Mouse (Mus musculus): Measurements from ENCODE around the gene Tnfrsf11a.

The Tnfrsf11a gene

DNA sequence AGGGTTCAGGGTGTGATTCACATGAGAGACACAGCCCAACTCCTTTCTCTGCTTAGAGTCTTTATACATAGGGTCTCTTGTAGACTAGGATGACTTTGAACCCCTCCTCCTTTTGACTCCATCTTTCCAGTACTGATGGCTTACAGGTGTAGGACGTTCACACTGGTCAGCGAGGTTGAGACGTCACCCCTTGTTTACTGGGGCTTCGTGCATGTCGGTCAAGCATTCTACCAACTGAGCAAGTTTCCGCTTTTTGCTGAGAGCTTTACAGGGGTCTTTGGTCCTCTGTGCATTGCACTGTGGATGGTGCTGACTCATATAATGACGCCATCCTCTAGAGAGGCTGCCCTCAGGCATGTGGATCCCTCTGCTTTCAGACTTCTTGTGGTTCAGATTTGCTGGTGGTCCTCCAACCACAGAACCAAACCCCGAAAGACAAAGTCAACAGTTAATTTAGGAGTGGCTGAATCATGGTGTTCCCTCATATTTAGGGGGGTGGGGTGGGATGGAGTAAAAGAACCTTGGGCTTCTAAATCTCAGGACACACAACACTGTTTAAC, 47.3 kb downstream of the Tnfrsf11a start:
- no peak for DNase-seq (ENCODE audit: low spot score in 2 of 2)

DNA sequence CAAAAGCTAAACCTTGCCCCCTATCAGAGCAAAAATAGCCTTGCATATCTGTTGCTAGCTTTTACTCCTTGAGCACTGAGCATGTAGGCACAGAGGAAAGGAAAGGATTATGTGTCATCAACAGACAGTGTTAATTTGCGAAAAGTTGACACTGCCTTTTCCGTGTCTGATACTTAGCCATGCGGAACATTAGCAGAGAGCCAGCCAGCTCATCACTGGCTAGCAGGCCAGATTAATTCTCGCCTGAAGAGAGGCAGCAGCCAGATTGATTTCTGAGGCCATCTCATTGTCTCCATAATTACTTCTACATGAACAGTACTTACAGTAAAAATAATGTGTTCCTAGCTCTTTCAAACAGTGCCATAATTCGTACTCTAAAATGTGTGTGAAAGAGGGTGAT, 48.7 kb downstream of the Tnfrsf11a start:
- DNase-seq (ENCODE audit: low spot score in 2 of 2): no peak

DNA sequence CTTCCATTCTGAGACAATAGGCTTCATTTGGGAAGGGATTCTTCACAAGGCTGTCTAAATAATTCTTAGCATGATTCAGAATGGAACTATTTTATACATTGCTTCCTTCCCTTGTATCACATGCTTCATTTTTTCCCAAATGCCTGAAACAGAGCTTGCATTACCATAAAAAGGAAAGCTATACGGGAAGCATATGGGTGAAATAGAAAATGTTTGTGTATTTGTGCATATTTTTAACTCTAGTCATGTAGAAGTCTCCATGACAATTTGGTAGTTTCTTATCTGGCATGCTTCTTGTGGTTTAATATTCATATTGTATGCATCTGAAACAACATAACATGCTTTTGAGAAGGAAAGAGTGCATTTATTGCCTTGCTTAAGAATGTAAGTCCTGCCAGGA, 52.3 kb downstream of the Tnfrsf11a start:
- no peak for DNase-seq (ENCODE audit: low spot score in 2 of 2)

DNA sequence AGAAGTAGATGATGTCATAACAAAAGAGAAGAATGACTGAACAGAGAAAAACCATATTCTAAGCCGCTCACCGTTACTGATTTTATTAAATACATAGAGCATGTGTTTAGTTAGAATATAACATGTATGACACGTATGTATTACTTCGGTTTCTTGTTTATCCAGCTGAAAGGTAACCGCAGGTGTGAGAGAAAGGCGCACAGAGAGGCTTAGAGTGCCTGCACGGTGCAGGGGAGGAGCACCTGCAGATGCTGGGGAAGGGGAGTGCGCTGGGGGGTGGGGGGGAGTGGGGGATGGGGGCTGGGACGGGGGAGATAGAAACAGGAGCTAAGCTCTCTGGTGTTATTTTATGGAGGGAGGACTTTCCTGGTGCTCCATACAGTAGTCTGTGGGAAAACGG, 62.4 kb downstream of the Tnfrsf11a start:
- DNase-seq (ENCODE audit: low spot score in 2 of 2): no peak

- DNase-seq (ENCODE audit: low spot score in 2 of 2): no peak
Observed at GRCm38 (mm10) chr1:105843386-105843785, 62.9 kb downstream of the Tnfrsf11a start.

DNA sequence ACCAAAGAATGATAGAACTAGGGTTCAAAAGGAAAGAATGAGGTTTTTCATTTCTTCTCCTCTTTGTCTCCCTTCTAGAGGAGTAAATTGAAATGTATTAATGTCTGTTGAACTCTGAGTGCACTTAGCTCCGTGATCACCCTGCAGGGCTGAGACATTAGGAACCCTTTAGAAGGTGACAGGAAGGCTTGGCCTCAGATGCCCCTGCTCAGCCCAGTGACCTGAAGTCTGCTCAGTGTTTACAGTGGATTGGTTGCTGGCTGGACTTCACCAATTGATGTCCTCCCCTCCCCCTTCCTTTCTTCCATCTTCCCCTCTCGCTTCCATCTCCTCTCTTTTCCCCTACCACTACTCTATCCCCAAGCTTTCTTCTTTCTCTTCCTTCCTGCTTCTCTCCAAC, 63.3 kb downstream of the Tnfrsf11a start:
- DNase-seq (ENCODE audit: low spot score in 2 of 2): no peak

GRCm38 (mm10) chr1:105844341-105845006, 64.0 kb downstream of the Tnfrsf11a start:
- peak in 1 of 2 experiments; percentile 3 for DNase-seq (ENCODE audit: low spot score in 2 of 2)

DNA sequence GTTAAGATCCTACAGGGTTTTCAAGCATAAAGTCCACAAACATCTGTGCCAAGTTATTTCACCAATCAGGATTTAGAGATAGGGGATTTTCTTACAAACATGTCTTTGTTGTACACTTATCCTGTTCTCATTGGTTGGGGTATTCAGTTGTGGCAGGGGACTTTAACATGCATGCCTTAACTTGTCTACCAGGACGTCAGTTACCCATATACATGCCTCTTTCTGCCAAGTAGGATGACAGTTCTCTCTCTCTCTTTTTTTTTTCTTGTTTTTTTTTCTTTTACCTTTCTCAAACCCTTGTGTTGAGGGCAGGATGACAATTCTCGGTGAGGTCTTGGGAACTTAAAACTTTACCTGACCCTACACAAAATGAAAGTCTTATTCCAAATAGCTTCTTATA, 65.9 kb downstream of the Tnfrsf11a start:
- DNase-seq (ENCODE audit: low spot score in 2 of 2): no peak

DNA sequence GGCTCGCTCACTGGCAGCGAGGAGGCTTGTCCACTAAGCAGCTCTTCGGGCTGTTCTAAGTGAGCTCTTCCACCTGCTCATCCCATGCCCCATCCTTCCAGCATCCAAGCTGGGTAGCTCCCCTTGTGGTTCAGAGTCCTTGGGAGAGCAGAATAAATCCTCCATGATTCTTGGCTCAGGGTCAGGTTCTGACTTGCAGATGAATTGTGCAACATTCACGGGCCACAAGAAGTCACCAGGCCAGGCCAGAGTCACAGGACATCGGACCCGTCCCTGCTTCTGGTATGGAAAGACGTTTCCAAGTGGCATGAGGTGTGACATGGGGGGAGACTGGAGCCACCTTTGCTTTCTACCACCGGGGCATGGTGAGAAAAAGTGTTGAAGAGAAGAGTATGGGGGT, 68.3 kb downstream of the Tnfrsf11a start:
- DNase-seq (ENCODE audit: low spot score in 2 of 2): no peak

DNA sequence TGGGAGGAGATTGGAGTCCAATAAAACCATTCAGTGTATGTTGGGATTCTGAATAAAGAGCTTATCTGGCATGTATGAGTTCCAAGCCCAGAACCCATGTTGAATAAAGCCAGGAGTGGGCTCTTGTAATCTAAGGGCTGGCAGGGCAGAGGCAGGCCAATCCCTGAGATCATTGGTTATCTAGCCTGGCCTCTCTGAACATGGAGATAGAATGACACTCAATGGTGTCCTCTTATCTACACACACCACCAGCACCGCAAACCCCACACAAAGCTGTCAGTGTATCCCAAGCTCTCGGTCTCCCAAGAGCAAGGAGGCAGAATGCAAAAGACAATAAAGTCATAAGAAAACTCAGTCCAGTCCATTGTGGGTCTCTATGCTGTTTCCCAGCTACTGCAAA, 70.8 kb downstream of the Tnfrsf11a start:
- no peak for DNase-seq (ENCODE audit: low spot score in 2 of 2)

GRCm38 (mm10) chr1:105859740-105860139, 79.2 kb downstream of the Tnfrsf11a start:
- DNase-seq (ENCODE audit: low spot score in 2 of 2): no peak

- peak; percentile 28 to 63 for DNase-seq (ENCODE audit: low spot score in 2 of 2)
Observed at GRCm38 (mm10) chr1:105876589-105876988, 96.1 kb downstream of the Tnfrsf11a start.

DNA sequence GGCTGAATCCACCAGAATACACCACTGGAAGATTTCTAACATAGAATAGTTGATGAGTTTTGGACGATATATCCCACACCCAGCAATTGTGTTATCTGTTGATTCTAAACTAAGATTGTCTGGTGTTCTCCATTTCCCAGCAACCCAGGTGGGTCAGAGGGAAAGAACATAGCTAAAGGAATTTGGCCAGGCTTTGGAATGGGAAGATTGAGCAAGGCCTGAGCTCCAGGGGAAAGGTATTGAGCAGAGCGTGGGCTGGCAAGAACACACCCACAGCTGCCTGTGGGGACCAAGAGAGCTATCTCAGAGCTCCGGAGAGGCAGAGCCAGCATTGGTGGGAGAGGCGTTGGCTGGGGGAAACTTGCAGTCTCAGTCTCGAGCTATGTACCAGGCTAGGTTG, 97.3 kb downstream of the Tnfrsf11a start:
- DNase-seq (ENCODE audit: low spot score in 2 of 2): no peak

- DNase-seq (ENCODE audit: low spot score in 2 of 2): no peak
Observed at GRCm38 (mm10) chr1:105878416-105878815, 97.9 kb downstream of the Tnfrsf11a start.

- no peak for DNase-seq (ENCODE audit: low spot score in 2 of 2)
Observed at GRCm38 (mm10) chr1:105880555-105881304, 100.2 kb downstream of the Tnfrsf11a start.

DNA sequence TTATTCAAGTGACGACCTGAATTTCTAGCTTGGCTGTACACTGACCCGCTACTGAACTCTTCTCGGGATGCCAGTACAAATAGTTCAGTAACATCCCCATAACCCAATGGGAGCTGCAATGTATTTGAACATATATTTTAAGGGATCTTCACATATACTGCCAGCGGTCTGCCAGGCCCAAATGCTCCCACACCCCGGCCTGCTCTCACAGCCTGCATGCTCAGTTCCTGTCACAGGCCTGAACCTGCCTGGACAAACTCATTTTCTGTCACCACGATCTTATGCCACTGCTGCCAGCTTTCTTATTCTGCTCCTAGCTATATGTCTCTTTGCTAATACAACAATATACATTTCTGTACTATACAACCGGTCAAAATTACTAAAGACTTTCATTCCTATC, 100.9 kb downstream of the Tnfrsf11a start:
- no peak for DNase-seq (ENCODE audit: low spot score in 2 of 2)

DNA sequence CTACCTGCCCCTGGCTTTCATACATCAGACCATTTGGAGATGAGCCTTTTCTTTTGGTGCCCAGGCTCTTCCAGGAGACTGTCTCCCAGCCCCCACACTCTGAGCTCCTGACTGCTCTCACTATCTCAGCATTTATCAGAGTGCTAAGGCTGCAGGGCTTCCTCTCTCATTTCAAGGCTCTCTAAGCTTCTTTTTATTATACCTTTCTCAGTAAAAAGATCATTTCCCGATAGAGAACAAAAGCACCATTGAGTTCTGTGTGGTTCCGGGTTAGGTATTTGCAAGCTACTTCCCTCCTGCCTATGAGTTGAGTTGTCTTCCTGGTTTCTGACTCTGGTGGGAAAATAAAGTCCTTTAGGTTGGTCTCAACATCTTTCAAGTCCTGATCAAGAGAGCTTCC, 103.0 kb downstream of the Tnfrsf11a start:
- DNase-seq (ENCODE audit: low spot score in 2 of 2): no peak

- DNase-seq (ENCODE audit: low spot score in 2 of 2): no peak
Observed at GRCm38 (mm10) chr1:105885101-105885500, 104.6 kb downstream of the Tnfrsf11a start.

- no peak for DNase-seq (ENCODE audit: low spot score in 2 of 2)
Observed at GRCm38 (mm10) chr1:105885575-105885974, 105.1 kb downstream of the Tnfrsf11a start.

DNA sequence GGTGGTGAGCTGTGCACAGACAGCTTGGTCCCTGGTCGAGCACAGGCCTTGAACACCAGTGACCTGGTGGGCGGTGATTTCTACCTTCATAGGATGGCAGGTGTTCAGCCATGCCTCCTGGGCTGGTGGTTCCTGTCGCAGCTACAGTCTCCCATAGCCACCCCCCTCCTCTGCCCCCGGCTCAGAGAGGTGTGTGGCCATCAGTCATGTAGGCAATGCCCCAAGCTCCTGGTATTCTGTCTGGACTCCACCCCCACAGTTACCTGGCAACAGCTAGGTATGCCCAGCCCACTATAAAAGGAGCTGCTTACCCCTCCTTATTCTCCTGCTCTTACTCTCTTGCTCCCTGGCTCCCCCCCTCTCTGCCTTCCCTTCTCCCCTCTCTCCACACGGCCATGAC, 105.8 kb downstream of the Tnfrsf11a start:
- no peak for DNase-seq (ENCODE audit: low spot score in 2 of 2)

GRCm38 (mm10) chr1:105891032-105891725, 110.7 kb downstream of the Tnfrsf11a start:
- DNase-seq (ENCODE audit: low spot score in 2 of 2): peak; percentile 74 to 80

DNA sequence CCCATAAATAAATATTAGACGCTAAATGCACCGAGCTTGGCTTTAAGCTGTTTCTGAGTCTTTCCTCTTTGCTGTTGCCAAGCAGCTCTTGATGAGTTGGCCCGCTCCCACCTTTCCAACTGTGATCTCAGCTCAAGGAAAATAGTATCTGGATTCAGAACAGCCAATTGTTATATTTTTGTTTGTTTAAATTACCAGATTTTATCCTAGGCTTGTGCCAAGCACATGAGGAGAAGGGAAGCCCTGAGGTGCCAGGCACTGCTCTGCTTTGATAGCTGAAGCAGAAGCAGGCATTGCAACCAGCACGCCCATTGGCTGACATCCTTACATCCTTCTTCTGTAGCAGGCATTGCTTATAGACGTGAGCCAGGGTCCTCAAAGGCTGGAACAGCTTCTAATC, 114.5 kb downstream of the Tnfrsf11a start:
- no peak for DNase-seq (ENCODE audit: low spot score in 2 of 2)

All from frontal cortex, postnatal 36 days (tissue).